Mouse (Mus musculus) small intestine, adult 2 months (tissue): ENCODE results near the gene Coq4. TPM values are rescaled to one million over a fixed set of nuclear protein-coding genes. Genes with fewer than 3 reads are reported as not detected.

ENCODE experiments used
- H3K27ac ChIP-seq: fragments of 200-500 bp; 2 replicates; pipeline ENCODE4 v1.5.1; 2012; ENCODE audit warnings: low read depth, low read length, control low read depth, inconsistent platforms; ENCODE audit not compliant: insufficient read depth
- H3K27me3 ChIP-seq: fragments of 200-500 bp; 2 replicates; pipeline ENCODE4 v1.6.1; 2012; ENCODE audit warnings: mild to moderate bottlenecking, moderate library complexity, low read length, inconsistent platforms; ENCODE audit not compliant: control insufficient read depth, insufficient read depth
- H3K36me3 ChIP-seq: fragments of 200-500 bp; 2 replicates; pipeline ENCODE4 v1.6.1; 2012; ENCODE audit warnings: mild to moderate bottlenecking, low read length, control low read depth, inconsistent platforms; ENCODE audit not compliant: control insufficient read depth, insufficient read depth
- H3K4me1 ChIP-seq: fragments of 200-500 bp; 2 replicates; pipeline ENCODE4 v1.6.1; 2012; ENCODE audit warnings: low read length, inconsistent platforms, mixed read lengths; ENCODE audit not compliant: control insufficient read depth, insufficient read depth, insufficient read length
- H3K4me3 ChIP-seq: fragments of 200-500 bp; 2 replicates; pipeline ENCODE4 v1.5.1; 2012; ENCODE audit warnings: low read depth, mild to moderate bottlenecking, control low read depth, inconsistent platforms, low read length, moderate library complexity
- CTCF ChIP-seq: fragments of 200-500 bp; IDR thresholded peaks from 2 replicates; pipeline ENCODE4 v1.5.1; 2012; ENCODE audit warnings: low read depth, mild to moderate bottlenecking, control low read depth, inconsistent platforms, low read length, moderate library complexity, mixed read lengths; ENCODE audit not compliant: insufficient replicate concordance, insufficient read length; ENCODE audit errors: extremely low read depth
- POLR2A ChIP-seq: fragments of 200-500 bp; IDR thresholded peaks from 2 replicates; pipeline ENCODE4 v1.6.1; 2012; ENCODE audit warnings: low read depth, mild to moderate bottlenecking, control low read depth, inconsistent platforms, low read length, moderate library complexity
- WGBS: fragments of 180-500 bp; shearing (Covaris S2); methylation state at CpG from one replicate; pipeline ENCODE4 v1.1.7; 2018; 5-methylcytosine and 5-hydroxymethylcytosine counted together
- polyA plus RNA-seq: library from polyadenylated mRNA; depleted of rRNA; stranded (reverse); fragments of >200 nt; gene quantifications from 2 replicates; pipeline ENCODE4 v1.2.3, GENCODE M21; 2012; rRNA removed

Coq4 gene
- polyA plus RNA-seq, 1 experiment: 95.1 TPM

- Histone ChIP-seq H3K27ac (no peak overlapping the region), H3K36me3 (peaks cover 23% of the 10 kb centered on the region), H3K4me3 (no peak overlapping the region), H3K27me3 (no peaks in the 10 kb centered on the region), H3K4me1 (no peaks in the 10 kb centered on the region)
- TF ChIP-seq POLR2A (no peak), CTCF (no peak)
- WGBS: 55% methylated on average over 4 of the region's 4 CpGs
Observed at GRCm38 (mm10) chr2:29839460-29839859, 52.2 kb downstream of the Coq4 start.

GRCm38 (mm10) chr2:29843231-29844105 lies 56.2 kb downstream of the Coq4 start:
- Histone ChIP-seq H3K4me1 (no peaks in the 10 kb centered on the region), H3K4me3 (no peak overlapping the region), H3K27me3 (no peaks in the 10 kb centered on the region), H3K36me3 (peaks cover 21% of the 10 kb centered on the region), H3K27ac (no peak overlapping the region)
- TF ChIP-seq CTCF (no peak), POLR2A (no peak)
- 83% methylated on average over 9 of the region's 9 CpGs for WGBS

- Histone ChIP-seq H3K27me3 (no peaks in the 10 kb centered on the region), H3K4me3 (no peak overlapping the region), H3K36me3 (peaks cover 19% of the 10 kb centered on the region), H3K27ac (no peak overlapping the region), H3K4me1 (no peaks in the 10 kb centered on the region)
- WGBS: 91% methylated on average over 2 of the region's 2 CpGs
- no peak for TF ChIP-seq CTCF
- no peak for TF ChIP-seq POLR2A
Observed at GRCm38 (mm10) chr2:29844115-29844514, 56.8 kb downstream of the Coq4 start.

GRCm38 (mm10) chr2:29844661-29845060 lies 57.4 kb downstream of the Coq4 start:
- H3K27ac ChIP-seq: no peak overlapping the region
- peaks cover 17% of the 10 kb centered on the region for H3K36me3 ChIP-seq
- no peaks in the 10 kb centered on the region for H3K4me1 ChIP-seq
- TF ChIP-seq CTCF (no peak), POLR2A (no peak)
- 84% methylated on average over 3 of the region's 3 CpGs for WGBS
- H3K27me3 ChIP-seq: no peaks in the 10 kb centered on the region
- no peak overlapping the region for H3K4me3 ChIP-seq

- H3K27ac ChIP-seq: no peak overlapping the region
- TF ChIP-seq POLR2A (no peak), CTCF (no peak)
- H3K4me1 ChIP-seq: no peaks in the 10 kb centered on the region
- H3K36me3 ChIP-seq: peaks cover 17% of the 10 kb centered on the region
- 75% methylated on average over 25 of the region's 25 CpGs for WGBS
- no peaks in the 10 kb centered on the region for H3K27me3 ChIP-seq
- H3K4me3 ChIP-seq: no peak overlapping the region
Observed at GRCm38 (mm10) chr2:29845636-29846035, 58.3 kb downstream of the Coq4 start.

- Histone ChIP-seq H3K36me3 (peaks cover 17% of the 10 kb centered on the region), H3K4me3 (no peak overlapping the region), H3K4me1 (no peaks in the 10 kb centered on the region), H3K27ac (no peak overlapping the region), H3K27me3 (no peaks in the 10 kb centered on the region)
- TF ChIP-seq CTCF (no peak), POLR2A (no peak)
- 33% methylated on average over 47 of the region's 47 CpGs for WGBS
Observed at GRCm38 (mm10) chr2:29846061-29846853, 59.0 kb downstream of the Coq4 start.

- WGBS: 64% methylated on average over 3 of the region's 3 CpGs
- no peaks in the 10 kb centered on the region for H3K4me1 ChIP-seq
- peaks cover 12% of the 10 kb centered on the region for H3K36me3 ChIP-seq
Observed at GRCm38 (mm10) chr2:29846911-29847310, 59.6 kb downstream of the Coq4 start.

More at GRCm38 (mm10) chr2:29846911-29847310, 59.6 kb downstream of the Coq4 start:
- H3K27me3 ChIP-seq: no peaks in the 10 kb centered on the region
- H3K4me3 ChIP-seq: no peak overlapping the region
- no peak overlapping the region for H3K27ac ChIP-seq
- TF ChIP-seq CTCF: no peak
- TF ChIP-seq POLR2A: no peak

Other genes with a start within 250 kb of the Coq4 start
- gene Rapgef1, start 167.8 kb upstream of the Coq4 start, polyA plus RNA-seq: 15.5 and 25.1 TPM in 2 replicates
- 0.81 and 4.0 TPM in 2 replicates for gene Gm13420, start 35.8 kb upstream of the Coq4 start, polyA plus RNA-seq
- not detected in 2 replicates for gene Gm13547, start 28.2 kb upstream of the Coq4 start, polyA plus RNA-seq
- gene Trub2, start 1.0 kb downstream of the Coq4 start, polyA plus RNA-seq: 20.1 and 29.8 TPM in 2 replicates
- 225 and 822 TPM in 2 replicates for gene Slc27a4, start 15.1 kb downstream of the Coq4 start, polyA plus RNA-seq
- 18.6 and 42.3 TPM in 2 replicates for gene Urm1, start 32.6 kb downstream of the Coq4 start, polyA plus RNA-seq
- 3.5 and 5.9 TPM in 2 replicates for gene Cercam, start 81.7 kb downstream of the Coq4 start, polyA plus RNA-seq
- gene Odf2, start 101.7 kb downstream of the Coq4 start, polyA plus RNA-seq: 8.2 and 14.0 TPM in 2 replicates
- 4.4 and 7.4 TPM in 2 replicates for gene Gle1, start 147.9 kb downstream of the Coq4 start, polyA plus RNA-seq
- 101 and 221 TPM in 2 replicates for gene Sptan1, start 178.1 kb downstream of the Coq4 start, polyA plus RNA-seq